Mouse (Mus musculus): ENCODE data around the gene Tifa. TPM values are rescaled to one million over a fixed set of nuclear protein-coding genes. Genes with fewer than 3 reads are reported as not detected.
"Not testable (repeated sequence)": the region's sequence is repeated elsewhere in the genome, so short reads cannot be mapped to it uniquely, and the experiment has no call there.

Gene Tifa
- polyA plus RNA-seq, 1 experiment from 2014 or later: 3.7 TPM

GRCm38 (mm10) chr3:127762403-127762802 lies 27.2 kb upstream of the Tifa start:
- no peaks in the 10 kb centered on the region for H3K9me3 ChIP-seq (replicated peaks)
- H3K36me3 ChIP-seq: no peaks in the 10 kb centered on the region
- no peak overlapping the region for H3K27ac ChIP-seq
- H3K4me3 ChIP-seq: no peak overlapping the region
- no peak for ATAC-seq (ENCODE audit: low FRiP score)
- no peak overlapping the region for H3K4me2 ChIP-seq (replicated peaks)
- no peak overlapping the region for H3K9ac ChIP-seq
- WGBS: 65% methylated on average over 8 of the region's 8 CpGs
- H3K27me3 ChIP-seq: peaks cover 33% of the 10 kb centered on the region
- H3K4me1 ChIP-seq: peaks cover 7% of the 10 kb centered on the region

- WGBS: 22% methylated on average over 7 of the region's 7 CpGs
These were observed 26.5 kb upstream of the Tifa start for GRCm38 (mm10) chr3:127763076-127763612.

GRCm38 (mm10) chr3:127764541-127764940 lies 25.1 kb upstream of the Tifa start:
- H3K36me3 ChIP-seq: no peaks in the 10 kb centered on the region
- ATAC-seq (ENCODE audit: low FRiP score): no peak
- no peaks in the 10 kb centered on the region for H3K4me1 ChIP-seq
- peaks cover 22% of the 10 kb centered on the region for H3K27me3 ChIP-seq
- H3K9me3 ChIP-seq (replicated peaks): no peaks in the 10 kb centered on the region
- H3K4me3 ChIP-seq: no peak overlapping the region
- no peak overlapping the region for H3K4me2 ChIP-seq (replicated peaks)
- 56% methylated on average over 5 of the region's 5 CpGs for WGBS
- H3K9ac ChIP-seq: no peak overlapping the region
- no peak overlapping the region for H3K27ac ChIP-seq

More at GRCm38 (mm10) chr3:127763076-127763612, 26.5 kb upstream of the Tifa start:
- Histone ChIP-seq H3K27ac (no peak overlapping the region), H3K4me2 (replicated peaks) (no peak overlapping the region), H3K36me3 (no peaks in the 10 kb centered on the region), H3K27me3 (peaks cover 28% of the 10 kb centered on the region), H3K9me3 (replicated peaks) (no peaks in the 10 kb centered on the region), H3K4me1 (peaks cover 7% of the 10 kb centered on the region), H3K4me3 (no peak overlapping the region), H3K9ac (no peak overlapping the region)
- ATAC-seq (ENCODE audit: low FRiP score): no peak

- H3K4me3 ChIP-seq: no peak overlapping the region
- H3K9me3 ChIP-seq (replicated peaks): no peaks in the 10 kb centered on the region
- H3K4me1 ChIP-seq: no peaks in the 10 kb centered on the region
- ATAC-seq (ENCODE audit: low FRiP score): no peak
- no peak overlapping the region for H3K9ac ChIP-seq
- H3K4me2 ChIP-seq (replicated peaks): no peak overlapping the region
- no peaks in the 10 kb centered on the region for H3K36me3 ChIP-seq
- WGBS: 76% methylated on average over 3 of the region's 3 CpGs
- peaks cover 16% of the 10 kb centered on the region for H3K27me3 ChIP-seq
- no peak overlapping the region for H3K27ac ChIP-seq
These were observed 23.6 kb upstream of the Tifa start for GRCm38 (mm10) chr3:127765971-127766370.

- Histone ChIP-seq H3K27me3 (no peaks in the 10 kb centered on the region), H3K4me3 (no peak overlapping the region), H3K36me3 (no peaks in the 10 kb centered on the region), H3K4me2 (replicated peaks) (no peak overlapping the region), H3K4me1 (no peaks in the 10 kb centered on the region), H3K9ac (no peak overlapping the region), H3K27ac (no peak overlapping the region), H3K9me3 (replicated peaks) (no peaks in the 10 kb centered on the region)
- 91% methylated on average over 11 of the region's 11 CpGs for WGBS
- ATAC-seq (ENCODE audit: low FRiP score): no peak
These were observed 20.5 kb upstream of the Tifa start for GRCm38 (mm10) chr3:127769146-127769545.

GRCm38 (mm10) chr3:127780021-127780644 lies 9.5 kb upstream of the Tifa start, which contains the start of gene Alpk1:
Gene Alpk1, minus strand, starts transcription at chr3:127780527.
- ATAC-seq (ENCODE audit: low FRiP score): no peak
- Histone ChIP-seq H3K4me3 (peak within 1 kb of the TSS; percentile 27), H3K4me2 (replicated peaks) (peak within 1 kb of the TSS; percentile 56), H3K27ac (no peak within 1 kb of the TSS), H3K36me3 (no peaks in the 10 kb centered on the region), H3K9me3 (replicated peaks) (no peaks in the 10 kb centered on the region), H3K4me1 (peaks cover 2% of the 10 kb centered on the region; the same call in 1 of the 2 replicates), H3K27me3 (no peaks in the 10 kb centered on the region), H3K9ac (no peak within 1 kb of the TSS)
- 2% methylated on average over 24 of the region's 24 CpGs for WGBS

- Histone ChIP-seq H3K4me2 (replicated peaks) (no peak overlapping the region), H3K9me3 (replicated peaks) (no peaks in the 10 kb centered on the region), H3K36me3 (no peaks in the 10 kb centered on the region), H3K4me1 (peaks cover 2% of the 10 kb centered on the region; the same call in 1 of the 2 replicates), H3K9ac (no peak overlapping the region), H3K27me3 (no peaks in the 10 kb centered on the region), H3K27ac (no peak overlapping the region), H3K4me3 (no peak overlapping the region)
- ATAC-seq (ENCODE audit: low FRiP score): no peak
- WGBS: 93% methylated on average over 9 of the region's 9 CpGs
These were observed 8.7 kb upstream of the Tifa start for GRCm38 (mm10) chr3:127780921-127781320.

GRCm38 (mm10) chr3:127782921-127783320 lies 6.7 kb upstream of the Tifa start:
- 91% methylated on average over 6 of the region's 6 CpGs for WGBS
- ATAC-seq (ENCODE audit: low FRiP score): no peak

GRCm38 (mm10) chr3:127783680-127784079 lies 5.9 kb upstream of the Tifa start:
- not testable (repeated sequence) for H3K4me1 ChIP-seq; H3K4me3 ChIP-seq; ATAC-seq (ENCODE audit: low FRiP score); H3K36me3 ChIP-seq; H3K9me3 ChIP-seq (replicated peaks); H3K4me2 ChIP-seq (replicated peaks); H3K27ac ChIP-seq; H3K9ac ChIP-seq
- 95% methylated on average over 8 of the region's 8 CpGs for WGBS
- H3K27me3 ChIP-seq: peaks cover 15% of the 10 kb centered on the region

More at GRCm38 (mm10) chr3:127782921-127783320, 6.7 kb upstream of the Tifa start:
- no peaks in the 10 kb centered on the region for H3K36me3 ChIP-seq
- no peak overlapping the region for H3K4me3 ChIP-seq
- H3K9ac ChIP-seq: no peak overlapping the region
- H3K27me3 ChIP-seq: peaks cover 8% of the 10 kb centered on the region
- no peak overlapping the region for H3K4me2 ChIP-seq (replicated peaks)
- H3K4me1 ChIP-seq: peaks cover 2% of the 10 kb centered on the region; the same call in 1 of the 2 replicates
- no peak overlapping the region for H3K27ac ChIP-seq
- no peaks in the 10 kb centered on the region for H3K9me3 ChIP-seq (replicated peaks)

- Histone ChIP-seq H3K4me3 (no peak overlapping the region), H3K9me3 (replicated peaks) (no peaks in the 10 kb centered on the region), H3K27ac (no peak overlapping the region), H3K4me2 (replicated peaks) (no peak overlapping the region), H3K9ac (no peak overlapping the region), H3K4me1 (peaks cover 21% of the 10 kb centered on the region), H3K36me3 (no peaks in the 10 kb centered on the region), H3K27me3 (peaks cover 44% of the 10 kb centered on the region)
- ATAC-seq (ENCODE audit: low FRiP score): no peak
These were observed 2.6 kb upstream of the Tifa start for GRCm38 (mm10) chr3:127787032-127787431.

GRCm38 (mm10) chr3:127788038-127788437 lies 1.6 kb upstream of the Tifa start:
- peaks cover 50% of the 10 kb centered on the region for H3K27me3 ChIP-seq
- H3K27ac ChIP-seq: no peak overlapping the region
- H3K9me3 ChIP-seq (replicated peaks): no peaks in the 10 kb centered on the region
- no peak for ATAC-seq (ENCODE audit: low FRiP score)
- no peak overlapping the region for H3K4me2 ChIP-seq (replicated peaks)
- peaks cover 21% of the 10 kb centered on the region for H3K4me1 ChIP-seq
- H3K9ac ChIP-seq: no peak overlapping the region
- no peaks in the 10 kb centered on the region for H3K36me3 ChIP-seq
- 39% methylated on average over 7 of the region's 7 CpGs for WGBS
- no peak overlapping the region for H3K4me3 ChIP-seq

GRCm38 (mm10) chr3:127788919-127789318 lies 686 bp upstream of the Tifa start:
- Histone ChIP-seq H3K9ac (no peak overlapping the region), H3K27me3 (peaks cover 50% of the 10 kb centered on the region), H3K4me1 (peaks cover 21% of the 10 kb centered on the region), H3K9me3 (replicated peaks) (no peaks in the 10 kb centered on the region), H3K4me2 (replicated peaks) (peak overlapping the region; percentile 96), H3K4me3 (peak overlapping the region; percentile 49; the same call in 1 of the 2 replicates), H3K27ac (no peak overlapping the region), H3K36me3 (no peaks in the 10 kb centered on the region)
- ATAC-seq (ENCODE audit: low FRiP score): no peak
- 11% methylated on average over 8 of the region's 8 CpGs for WGBS

Data from hindbrain, embryonic 12.5 days (tissue).